Mouse (Mus musculus) testis, adult 2 months (tissue): ENCODE measurements around the gene Mief2.

Experiments
- CTCF ChIP-seq: fragments of 200-500 bp; IDR thresholded peaks from 2 replicates; pipeline ENCODE4 v1.5.1; 2012; ENCODE audit warnings: low read depth, mild to moderate bottlenecking, inconsistent platforms, low read length, moderate library complexity; ENCODE audit not compliant: control insufficient read depth, insufficient read depth, insufficient replicate concordance
- POLR2A ChIP-seq: fragments of 200-500 bp; IDR thresholded peaks from 2 replicates; pipeline ENCODE4 v1.6.1; 2012; ENCODE audit warnings: low read depth, mild to moderate bottlenecking, inconsistent platforms, low read length, moderate library complexity; ENCODE audit not compliant: control insufficient read depth

DNA sequence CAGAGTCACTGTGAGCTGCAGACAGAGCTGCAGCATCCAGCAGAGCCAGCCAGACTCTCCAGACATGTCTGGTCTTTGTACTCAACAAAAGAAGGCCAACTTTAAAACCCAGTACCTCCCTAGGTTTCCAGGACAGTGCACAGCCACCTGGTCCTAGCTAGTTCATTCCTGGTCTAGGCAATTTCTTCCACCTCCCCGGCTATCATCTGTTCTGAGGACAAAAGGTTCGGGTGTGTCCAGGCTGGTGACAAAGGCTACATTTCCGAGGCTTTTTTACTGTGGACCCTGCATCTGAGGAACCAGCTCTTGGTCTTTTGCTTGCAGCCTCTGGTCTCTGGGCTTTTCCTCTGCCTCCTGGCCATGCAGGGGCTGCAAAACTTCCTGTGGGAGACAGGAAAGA is 12.1 kb downstream of the Mief2 start:
- TF ChIP-seq CTCF (no peak), POLR2A (no peak)
